Mouse (Mus musculus): Measurements from ENCODE around the gene Hecw2. TPM values are rescaled to one million over a fixed set of nuclear protein-coding genes. Genes with fewer than 3 reads are reported as not detected.

Hecw2 gene
- total RNA-seq, 2 experiments from 2014 or later: 55.2 to 57.4 TPM

DNA sequence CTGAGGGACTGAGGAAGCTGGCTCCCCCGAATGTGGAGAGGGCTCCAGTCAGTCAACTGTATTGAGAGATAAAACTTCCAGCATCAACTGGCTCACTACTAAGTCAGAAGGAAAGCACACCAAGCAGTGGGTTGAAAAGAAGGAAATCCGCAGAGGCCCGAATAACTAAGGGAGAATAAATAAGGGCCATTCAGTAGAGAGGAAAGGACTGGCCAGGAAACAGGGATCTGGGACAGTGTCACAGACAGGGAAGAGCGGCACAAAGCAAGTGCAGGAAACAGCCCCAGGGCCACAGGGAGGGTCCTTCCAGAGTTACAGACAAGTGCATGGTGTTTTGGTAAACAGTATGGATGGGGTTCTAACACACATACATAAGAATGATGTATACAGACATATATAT is 179.2 kb downstream of the Hecw2 start:
- no peak overlapping the region for H3K27ac ChIP-seq
- TF ChIP-seq CTCF (IDR thresholded peaks at IDR 0.05): no peak
- no peak for DNase-seq (ENCODE audit: extremely low spot score in 1 of 2, low spot score in 2 of 2)
- intact Hi-C loops (cut with DNase I): no loop called here
- no peak overlapping the region for H3K4me3 ChIP-seq

DNA sequence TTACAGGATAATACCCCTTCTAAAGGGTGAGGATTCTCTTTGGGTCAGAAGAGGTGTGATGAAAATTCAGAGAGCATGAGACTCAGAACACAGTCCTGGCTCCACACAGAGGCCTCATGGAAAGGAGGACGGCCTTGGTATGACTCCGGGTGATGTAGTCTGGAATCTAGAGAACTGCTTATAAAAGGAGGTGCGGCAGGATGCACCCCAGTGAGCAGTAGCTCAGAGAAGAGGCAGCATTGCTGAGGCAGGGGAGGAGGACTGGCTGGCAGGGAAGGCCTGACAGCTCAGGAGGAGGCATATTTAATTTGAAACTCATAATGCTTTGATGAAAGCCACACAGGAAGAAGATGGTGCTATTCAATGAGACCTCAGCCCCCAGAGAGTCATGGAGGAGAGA is 182.6 kb downstream of the Hecw2 start:
- no peak overlapping the region for H3K27ac ChIP-seq
- intact Hi-C loops (cut with DNase I): no loop called here
- no peak overlapping the region for H3K4me3 ChIP-seq
- TF ChIP-seq CTCF (IDR thresholded peaks at IDR 0.05): no peak
- no peak for DNase-seq (ENCODE audit: extremely low spot score in 1 of 2, low spot score in 2 of 2)

DNA sequence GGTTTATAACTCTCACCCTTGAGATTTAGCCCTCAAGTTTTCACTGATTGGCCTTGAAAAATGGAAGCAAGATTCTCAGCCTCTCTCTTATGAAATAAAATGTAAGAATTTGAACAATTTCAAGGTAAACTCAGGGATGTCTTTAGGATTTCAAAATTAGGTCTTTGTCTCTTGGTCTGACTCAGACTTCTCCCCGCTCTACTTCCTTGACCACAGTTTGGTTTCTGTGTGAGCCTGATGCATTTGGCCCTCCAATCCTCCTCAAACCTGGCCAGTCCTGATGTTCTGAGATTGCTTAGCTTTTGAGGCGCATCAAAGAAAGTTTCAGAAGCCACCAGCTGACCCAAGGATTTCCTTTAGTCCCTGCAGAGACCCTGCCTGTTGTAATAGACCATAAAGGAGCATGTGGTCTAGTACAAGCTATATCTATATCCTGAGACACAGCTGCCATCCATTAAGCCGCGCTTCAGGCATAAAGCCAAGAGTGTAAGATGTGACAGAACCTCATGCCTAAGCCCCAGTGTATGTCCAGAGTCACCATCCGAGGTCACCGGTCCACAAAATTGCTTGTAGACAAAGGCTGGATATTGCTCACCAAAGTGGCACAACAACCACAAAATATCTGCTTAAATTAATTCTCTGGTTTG is 185.4 kb downstream of the Hecw2 start:
- Histone ChIP-seq H3K27ac (no peak overlapping the region), H3K4me3 (no peak overlapping the region)
- no peak for TF ChIP-seq CTCF (IDR thresholded peaks at IDR 0.05)
- intact Hi-C loops (cut with DNase I): no loop called here
- no peak for DNase-seq (ENCODE audit: extremely low spot score in 1 of 2, low spot score in 2 of 2)

DNA sequence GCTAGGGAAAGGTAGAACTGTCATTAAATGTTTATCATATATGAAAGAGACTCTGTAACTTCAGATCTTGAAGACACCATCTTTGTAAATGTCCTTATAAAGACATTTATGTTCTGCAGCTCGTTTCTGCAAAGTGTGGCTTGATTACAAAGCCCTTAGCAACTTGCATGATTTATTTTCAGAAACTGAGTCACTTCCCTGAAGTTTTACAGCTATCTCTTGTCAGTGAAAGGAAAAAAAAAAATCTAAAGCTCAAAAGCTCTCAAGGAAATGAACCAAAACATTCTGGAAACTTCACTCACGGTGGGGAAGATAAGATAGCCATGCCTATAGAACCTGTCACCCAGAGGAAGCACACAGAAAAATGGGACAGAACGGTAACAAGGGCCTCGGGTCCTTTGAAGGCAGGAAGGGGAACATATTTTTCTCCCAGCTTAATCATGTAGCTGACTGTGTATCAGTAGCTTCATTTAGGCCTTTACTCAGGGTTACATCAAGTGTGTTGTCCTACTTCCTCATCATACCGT is 189.0 kb downstream of the Hecw2 start:
- intact Hi-C loops (cut with DNase I): no loop called here
- no peak for DNase-seq (ENCODE audit: extremely low spot score in 1 of 2, low spot score in 2 of 2)
- no peak overlapping the region for H3K4me3 ChIP-seq
- TF ChIP-seq CTCF (IDR thresholded peaks at IDR 0.05): no peak
- H3K27ac ChIP-seq: peak overlapping the region; percentile 64

GRCm38 (mm10) chr1:54003288-54003687 is 191.7 kb downstream of the Hecw2 start:
- no peak for DNase-seq (ENCODE audit: extremely low spot score in 1 of 2, low spot score in 2 of 2)
- no peak overlapping the region for H3K4me3 ChIP-seq
- no peak overlapping the region for H3K27ac ChIP-seq
- TF ChIP-seq CTCF (IDR thresholded peaks at IDR 0.05): no peak
- intact Hi-C loops (cut with DNase I): no loop called here

- no peak for TF ChIP-seq CTCF (IDR thresholded peaks at IDR 0.05)
- no peak for DNase-seq (ENCODE audit: extremely low spot score in 1 of 2, low spot score in 2 of 2)
- no peak overlapping the region for H3K4me3 ChIP-seq
- no peak overlapping the region for H3K27ac ChIP-seq
- intact Hi-C loops (cut with DNase I): no loop called here
Measured at GRCm38 (mm10) chr1:54002077-54002476, 192.9 kb downstream of the Hecw2 start.

- no peak for TF ChIP-seq CTCF (IDR thresholded peaks at IDR 0.05)
- intact Hi-C loops (cut with DNase I): no loop called here
- Histone ChIP-seq H3K27ac (no peak overlapping the region), H3K4me3 (no peak overlapping the region)
- DNase-seq (ENCODE audit: extremely low spot score in 1 of 2, low spot score in 2 of 2): no peak
Measured at GRCm38 (mm10) chr1:53997239-53997638, 197.7 kb downstream of the Hecw2 start.

DNA sequence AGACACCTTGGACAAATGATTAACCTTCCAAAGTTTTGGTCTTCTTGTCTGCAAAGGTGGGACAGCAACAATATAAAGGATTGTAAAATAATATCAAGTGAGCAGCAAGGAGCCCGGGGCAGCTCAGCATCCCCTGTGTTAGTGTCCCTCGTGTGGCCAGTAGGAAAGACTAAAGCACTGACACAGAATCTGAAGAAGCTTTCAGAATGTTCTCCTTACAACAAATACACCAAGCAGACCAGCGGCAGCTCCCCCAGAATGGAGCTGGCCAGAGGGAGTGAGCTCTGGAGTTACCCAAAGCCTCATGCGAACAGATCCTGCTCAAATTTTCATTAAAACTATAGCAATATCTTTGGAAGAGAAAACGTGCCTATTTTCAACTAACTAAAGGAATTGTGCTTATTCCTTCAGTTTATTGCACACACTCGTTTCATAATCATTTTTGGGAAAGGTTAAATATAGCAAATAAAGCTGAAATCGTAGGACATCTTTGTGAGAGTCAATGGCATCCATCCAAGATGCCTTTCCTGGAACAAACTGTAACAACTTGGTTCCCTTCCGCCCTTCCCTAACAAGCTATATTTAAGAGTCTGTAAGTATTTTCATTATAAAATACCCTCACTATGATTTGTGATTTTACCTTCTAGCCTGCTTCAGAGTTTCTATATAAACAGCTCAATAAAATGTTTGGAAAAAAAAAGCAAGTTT is 208.6 kb downstream of the Hecw2 start:
- Histone ChIP-seq H3K4me3 (no peak overlapping the region), H3K27ac (peak overlapping the region; percentile 45; the same call in 1 of the 2 replicates)
- TF ChIP-seq CTCF (IDR thresholded peaks at IDR 0.05): no peak
- intact Hi-C loops (cut with DNase I): no loop called here
- DNase-seq (ENCODE audit: extremely low spot score in 1 of 2, low spot score in 2 of 2): no peak

DNA sequence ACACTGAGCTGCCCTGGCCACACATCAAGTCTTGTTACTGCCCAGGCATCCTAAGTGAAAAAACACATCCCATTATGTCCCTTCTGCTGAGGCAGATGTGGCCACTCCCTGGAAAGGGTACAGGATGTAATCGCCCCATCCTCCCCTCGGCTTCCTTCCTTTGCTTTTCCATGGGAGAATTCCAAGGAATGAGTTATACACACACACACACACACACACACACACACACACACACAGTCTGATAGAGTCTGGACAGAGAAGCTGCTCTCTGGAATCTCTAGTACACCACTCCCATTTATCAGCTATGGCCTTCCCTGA is 216.5 kb downstream of the Hecw2 start:
- intact Hi-C loops (cut with DNase I): no loop called here
- Histone ChIP-seq H3K27ac (no peak overlapping the region), H3K4me3 (no peak overlapping the region)
- no peak for DNase-seq (ENCODE audit: extremely low spot score in 1 of 2, low spot score in 2 of 2)
- TF ChIP-seq CTCF (IDR thresholded peaks at IDR 0.05): no peak

- intact Hi-C loops (cut with DNase I): no loop called here
- H3K4me3 ChIP-seq: no peak overlapping the region
- no peak overlapping the region for H3K27ac ChIP-seq
- no peak for TF ChIP-seq CTCF (IDR thresholded peaks at IDR 0.05)
- no peak for DNase-seq (ENCODE audit: extremely low spot score in 1 of 2, low spot score in 2 of 2)
Measured at GRCm38 (mm10) chr1:53977806-53978513, 217.0 kb downstream of the Hecw2 start.

DNA sequence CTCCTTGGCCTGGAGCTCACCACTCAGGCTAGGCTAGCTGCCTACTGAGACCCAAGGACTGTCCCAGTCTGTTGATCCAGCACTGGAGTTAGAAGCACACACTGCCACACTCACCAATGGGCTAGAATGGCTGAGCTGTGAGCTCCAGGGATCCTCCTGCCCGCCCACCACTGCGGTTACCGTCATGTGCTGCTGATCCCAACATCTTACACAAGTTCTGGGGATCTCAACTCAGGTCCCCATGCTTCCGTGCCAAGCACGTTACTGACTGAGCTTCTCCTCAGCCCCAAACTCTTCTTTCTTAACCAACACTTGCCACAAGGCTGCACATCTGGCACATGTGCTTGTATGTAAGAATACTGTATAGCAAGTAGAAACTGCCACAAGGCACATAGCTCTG is 218.2 kb downstream of the Hecw2 start:
- intact Hi-C loops (cut with DNase I): no loop called here
- no peak for DNase-seq (ENCODE audit: extremely low spot score in 1 of 2, low spot score in 2 of 2)
- no peak overlapping the region for H3K4me3 ChIP-seq
- H3K27ac ChIP-seq: no peak overlapping the region
- TF ChIP-seq CTCF (IDR thresholded peaks at IDR 0.05): no peak

DNA sequence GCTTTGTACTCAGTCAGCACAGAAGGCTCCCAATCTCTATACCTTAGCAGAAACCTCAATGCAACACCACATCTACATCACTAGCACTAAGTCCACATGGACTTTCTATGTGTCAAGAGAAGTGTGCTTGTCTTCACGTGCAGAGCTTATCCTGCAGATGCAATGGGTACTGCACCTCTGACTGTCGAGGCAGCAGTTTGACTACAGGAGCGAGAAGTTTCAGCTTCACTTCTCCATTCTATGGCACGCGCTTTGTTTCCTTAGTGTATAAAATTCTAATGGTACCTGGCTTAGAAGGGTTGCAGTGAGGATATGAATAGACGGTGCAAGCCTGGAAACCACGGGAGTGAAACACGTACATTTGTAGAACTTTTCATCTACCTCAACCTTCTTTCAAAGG is 218.9 kb downstream of the Hecw2 start:
- TF ChIP-seq CTCF (IDR thresholded peaks at IDR 0.05): no peak
- no peak overlapping the region for H3K4me3 ChIP-seq
- H3K27ac ChIP-seq: no peak overlapping the region
- no peak for DNase-seq (ENCODE audit: extremely low spot score in 1 of 2, low spot score in 2 of 2)
- intact Hi-C loops (cut with DNase I): no loop called here

Data from left cerebral cortex, adult 2 months (tissue).